26 mouse cellular contexts compared by ENCODE assay signal in the genomic region with DNA sequence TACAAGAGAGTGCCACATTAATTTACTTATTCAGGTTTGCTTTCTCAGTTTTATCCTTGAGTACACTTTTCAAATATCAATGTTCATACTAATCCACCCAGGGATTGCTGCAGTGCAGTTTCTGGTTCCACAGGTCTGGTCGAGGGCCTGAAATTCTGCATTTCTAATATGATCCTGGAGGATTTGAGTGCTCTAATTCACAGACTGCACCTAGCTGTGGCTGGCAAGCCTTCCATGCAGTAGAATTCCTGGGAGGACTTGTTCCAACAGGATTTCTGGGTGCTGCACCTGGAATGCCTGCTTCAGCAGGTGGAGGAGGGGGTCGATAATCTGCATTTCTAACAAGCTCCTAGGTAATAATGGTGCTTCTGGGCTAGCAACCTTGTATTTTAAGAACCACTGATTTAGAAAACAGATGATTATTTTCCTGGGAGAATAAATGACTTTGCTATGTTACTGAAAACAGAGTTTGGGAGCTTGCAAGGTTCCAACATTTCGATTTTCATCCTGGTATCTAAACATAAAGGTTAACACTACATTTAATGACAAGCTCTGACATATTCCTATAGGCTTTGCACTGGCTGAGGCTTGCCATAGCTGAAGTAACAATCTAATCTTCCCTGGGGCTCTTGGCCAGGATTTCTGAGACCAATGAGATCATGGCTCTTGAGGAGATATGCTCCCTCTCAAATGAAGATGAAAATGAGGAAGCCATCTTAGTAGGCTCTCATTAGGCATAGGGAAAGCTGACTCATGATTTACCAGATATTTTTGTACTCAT. TPM values are rescaled to one million over a fixed set of nuclear protein-coding genes. Genes with fewer than 3 reads are reported as not detected.
DNase-seq lines count a peak whose midpoint lies in the region; ATAC-seq and TF ChIP-seq lines count a peak whose summit lies in the region.
"Had no signal": no experiment of that assay in that cellular context is flagged by ENCODE, and none has a peak within 500 bp of the region (broad histone marks: within the 10 kb centered on the region; RNA-seq: fewer than 3 reads in every experiment).

No protein-coding gene starts in this region.

- no peak overlapping the region for H3K9ac ChIP-seq in kidney, embryonic 14.5 days (ENCODE audit: low read depth, low read length)
- no peak overlapping the region for H3K9ac ChIP-seq in MEL (ENCODE audit: control insufficient read depth, low read depth, low read length, poor library complexity, severe bottlenecking)
- H3K9ac ChIP-seq in embryonic facial prominence, embryonic 15.5 days: no peak overlapping the region
- H3K9ac ChIP-seq: embryonic facial prominence, embryonic 13.5 days; forebrain, embryonic 12.5 days; forebrain, embryonic 15.5 days; heart, embryonic 12.5 days; heart, embryonic 15.5 days; hindbrain, embryonic 13.5 days; intestine, embryonic 15.5 days had no signal

- no peak for TF ChIP-seq CTCF in kidney, adult 2 months (conservative IDR thresholded peaks at IDR 0.05; ENCODE audit: insufficient read depth, insufficient read length, low read depth, low read length)
- TF ChIP-seq CTCF in MEL (IDR thresholded peaks at IDR 0.05 in 2 of 3, conservative IDR thresholded peaks at IDR 0.05 in 1 of 3; ENCODE audit: control insufficient read depth in 1 of 3, insufficient read depth in 1 of 3, low read depth in 2 of 3, low read length in 3 of 3, poor library complexity in 1 of 3, severe bottlenecking in 1 of 3): no peak

- no peaks in the 10 kb centered on the region for H3K4me1 ChIP-seq in kidney, adult 2 months (ENCODE audit: control insufficient read depth, insufficient read depth, low read length)
- H3K4me1 ChIP-seq in kidney, embryonic 14.5 days (ENCODE audit: control insufficient read depth, insufficient read depth, low read length): no peaks in the 10 kb centered on the region
- no peaks in the 10 kb centered on the region for H3K4me1 ChIP-seq in MEL (ENCODE audit: control insufficient read depth in 1 of 2, insufficient read depth in 2 of 2, low read length in 2 of 2)
- no peaks in the 10 kb centered on the region for H3K4me1 ChIP-seq in embryonic facial prominence, embryonic 15.5 days
- H3K4me1 ChIP-seq: embryonic facial prominence, embryonic 13.5 days; forebrain, embryonic 12.5 days; forebrain, embryonic 15.5 days; heart, embryonic 12.5 days; heart, embryonic 15.5 days; hindbrain, embryonic 10.5 days; hindbrain, embryonic 13.5 days; intestine, embryonic 15.5 days had no signal

- H3K4me3 ChIP-seq in kidney, adult 2 months (ENCODE audit: insufficient read depth, low read depth, low read length): no peak overlapping the region
- no peak overlapping the region for H3K4me3 ChIP-seq in kidney, embryonic 14.5 days (ENCODE audit: low read length)
- H3K4me3 ChIP-seq in MEL (ENCODE audit: control insufficient read depth in 1 of 2, insufficient read depth in 1 of 2, low read depth in 2 of 2, low read length in 2 of 2): no peak overlapping the region
- no peak overlapping the region for H3K4me3 ChIP-seq in embryonic facial prominence, embryonic 15.5 days (replicated peaks)
- H3K4me3 ChIP-seq: embryonic facial prominence, embryonic 13.5 days; forebrain, embryonic 12.5 days; forebrain, embryonic 15.5 days; heart, embryonic 12.5 days; heart, embryonic 15.5 days; hindbrain, embryonic 10.5 days; hindbrain, embryonic 13.5 days; intestine, embryonic 15.5 days had no signal

- no peaks in the 10 kb centered on the region for H3K36me3 ChIP-seq in kidney, adult 2 months (ENCODE audit: control insufficient read depth, insufficient read depth, low read length)
- no peaks in the 10 kb centered on the region for H3K36me3 ChIP-seq in kidney, embryonic 14.5 days (ENCODE audit: control insufficient read depth, insufficient read depth, low read length)
- H3K36me3 ChIP-seq in MEL (ENCODE audit: control insufficient read depth in 1 of 2, insufficient read depth in 2 of 2, low read length in 2 of 2): no peaks in the 10 kb centered on the region
- no peaks in the 10 kb centered on the region for H3K36me3 ChIP-seq in embryonic facial prominence, embryonic 15.5 days
- H3K36me3 ChIP-seq: embryonic facial prominence, embryonic 13.5 days; forebrain, embryonic 12.5 days; forebrain, embryonic 15.5 days; heart, embryonic 12.5 days; heart, embryonic 15.5 days; hindbrain, embryonic 10.5 days; hindbrain, embryonic 13.5 days; intestine, embryonic 15.5 days had no signal

- peak; percentile 16 for DNase-seq in kidney, adult 2 months
- peak; percentile 2 for DNase-seq in MEL (ENCODE audit: low read depth, low spot score)
- no peak for DNase-seq in T-cell, adult 2 months (ENCODE audit: low spot score)
- DNase-seq in cerebellum, postnatal 10 days: no peak
- DNase-seq: adrenal gland, adult 8-10 months; adrenal gland, postnatal 25 days; cerebellum, adult 18-20 months; cerebellum, adult 9-10 months; cerebellum, postnatal 25 days; gastrocnemius, postnatal 25 days; heart, postnatal 10 days; heart, postnatal 36 days had no signal

- no peaks in the 10 kb centered on the region for H3K9me3 ChIP-seq in kidney, embryonic 14.5 days (ENCODE audit: control insufficient read depth, low read length)
- H3K9me3 ChIP-seq in MEL (replicated peaks; ENCODE audit: insufficient read depth, low read length): no peaks in the 10 kb centered on the region
- H3K9me3 ChIP-seq in embryonic facial prominence, embryonic 15.5 days (replicated peaks): no peaks in the 10 kb centered on the region
- H3K9me3 ChIP-seq: embryonic facial prominence, embryonic 13.5 days; forebrain, embryonic 12.5 days; forebrain, embryonic 15.5 days; heart, embryonic 15.5 days; hindbrain, embryonic 10.5 days; hindbrain, embryonic 13.5 days; intestine, embryonic 15.5 days had no signal

- 68% methylated on average over 3 of the region's 3 CpGs for WGBS in kidney, adult 2 months
- 80% methylated on average over 3 of the region's 3 CpGs for WGBS in kidney, embryonic 14.5 days
- WGBS in embryonic facial prominence, embryonic 15.5 days: 70% methylated on average over 3 of the region's 3 CpGs

- H3K4me2 ChIP-seq in kidney, embryonic 14.5 days (replicated peaks; ENCODE audit: low read depth, low read length): no peak overlapping the region
- H3K4me2 ChIP-seq in embryonic facial prominence, embryonic 15.5 days (replicated peaks): no peak overlapping the region
- H3K4me2 ChIP-seq: embryonic facial prominence, embryonic 13.5 days; forebrain, embryonic 12.5 days; forebrain, embryonic 15.5 days; heart, embryonic 12.5 days; heart, embryonic 15.5 days; hindbrain, embryonic 13.5 days; intestine, embryonic 15.5 days had no signal

- H3K27me3 ChIP-seq in kidney, adult 2 months (replicated peaks; ENCODE audit: control insufficient read depth, insufficient read depth, low read length): no peaks in the 10 kb centered on the region; the same call in 1 of the 2 replicates
- H3K27me3 ChIP-seq in kidney, embryonic 14.5 days (ENCODE audit: control insufficient read depth, insufficient read depth, low read length): no peaks in the 10 kb centered on the region
- no peaks in the 10 kb centered on the region for H3K27me3 ChIP-seq in MEL (ENCODE audit: control insufficient read depth in 1 of 2, insufficient read depth in 2 of 2, low read length in 2 of 2)
- H3K27me3 ChIP-seq in embryonic facial prominence, embryonic 15.5 days: no peaks in the 10 kb centered on the region
- H3K27me3 ChIP-seq: embryonic facial prominence, embryonic 13.5 days; forebrain, embryonic 12.5 days; forebrain, embryonic 15.5 days; heart, embryonic 12.5 days; heart, embryonic 15.5 days; hindbrain, embryonic 13.5 days; intestine, embryonic 15.5 days had no signal

- 0 out of 2 replicates have a peak overlapping the region, but pooled peaks have one; percentile 50 for H3K27ac ChIP-seq in kidney, adult 2 months (ENCODE audit: insufficient read depth, low read depth, low read length)
- no peak overlapping the region for H3K27ac ChIP-seq in kidney, embryonic 14.5 days (ENCODE audit: low read depth, low read length)
- no peak overlapping the region for H3K27ac ChIP-seq in MEL (ENCODE audit: control insufficient read depth, low read depth, low read length)
- H3K27ac ChIP-seq in embryonic facial prominence, embryonic 15.5 days (replicated peaks): 0 out of 2 replicates have a peak overlapping the region, but pooled peaks have one; percentile 18
- H3K27ac ChIP-seq: embryonic facial prominence, embryonic 13.5 days; forebrain, embryonic 12.5 days; forebrain, embryonic 15.5 days; heart, embryonic 15.5 days; hindbrain, embryonic 10.5 days; hindbrain, embryonic 13.5 days; intestine, embryonic 15.5 days had no signal

- H3K79me2 ChIP-seq in MEL (ENCODE audit: control insufficient read depth, insufficient read depth, low read length, poor library complexity): no peaks in the 10 kb centered on the region

- ATAC-seq in kidney, embryonic 14.5 days (ENCODE audit: low FRiP score, low TSS enrichment): no peak
- ATAC-seq in embryonic facial prominence, embryonic 15.5 days (ENCODE audit: insufficient number of reproducible peaks, low FRiP score, low TSS enrichment, low read depth): no peak
- ATAC-seq in megakaryocyte progenitor cell, adult 5-6 weeks (replicated peaks; ENCODE audit: poor library complexity): 0 out of 2 replicates have a peak, but pooled peaks have one; percentile 20
- ATAC-seq in activated CD4-positive, CD25-positive, alpha-beta regulatory T cell, adult 4 months: no peak
- ATAC-seq: CD4-positive, CD25-positive, alpha-beta regulatory T cell, adult 4 months; forebrain, embryonic 15.5 days; hindbrain, embryonic 16.5 days; intestine, embryonic 15.5 days had no signal

- no peak for TF ChIP-seq EP300 in MEL (IDR thresholded peaks at IDR 0.05; ENCODE audit: low read depth in 1 of 2, low read length in 2 of 2)

- no peak for TF ChIP-seq RAD21 in MEL (IDR thresholded peaks at IDR 0.05; ENCODE audit: low read depth, low read length)

- TF ChIP-seq POLR2A in kidney, adult 2 months (IDR thresholded peaks at IDR 0.05; ENCODE audit: low read depth, low read length): no peak
- TF ChIP-seq POLR2A in MEL (IDR thresholded peaks at IDR 0.05; ENCODE audit: control insufficient read depth in 1 of 2, insufficient read depth in 1 of 2, low read depth in 1 of 2, low read length in 2 of 2, poor library complexity in 1 of 2): no peak

TF ChIP-seq in MEL, 35 proteins besides CTCF, POLR2A, EP300 and RAD21 (continues in another document):
- no peak for TF ChIP-seq MEF2A (IDR thresholded peaks at IDR 0.05; ENCODE audit: extremely low read depth, insufficient replicate concordance, low read depth, low read length, poor library complexity, severe bottlenecking)
- no peak for TF ChIP-seq ZC3H11A (IDR thresholded peaks at IDR 0.05; ENCODE audit: low read depth, low read length)

RNA-seq across cellular contexts. Expression of a gene that starts 20.3 kb away (rescaled TPM):
- polyA plus RNA-seq in kidney, adult 2 months (2012; rRNA removed): 0.04 and 0.55 TPM in 2 replicates
- polyA plus RNA-seq in kidney, embryonic 14.5 days (2014; fragmentation: Nextera tagmentation; extraction: Ambion mirVana): 0.16 and 0.33 TPM in 2 replicates
- not detected in 2 replicates for total RNA-seq in MEL (2012; rRNA removed)
- not detected for polyA plus RNA-seq in MEL (2012; ENCODE audit: insufficient read depth in 1 of 2, insufficient read length in 2 of 2, low read depth in 1 of 2, low replicate concordance in 2 of 2, missing spikeins in 1 of 2)
- 0.29 and 0.34 TPM in 2 replicates for polyA plus RNA-seq in embryonic facial prominence, embryonic 15.5 days (2015; fragmentation: Nextera tagmentation; extraction: Ambion mirVana)
- total RNA-seq in megakaryocyte progenitor cell, adult 5-6 weeks (2015): 2.1 and 2.2 TPM in 2 replicates
- total RNA-seq in megakaryocyte progenitor cell, adult 5-6 weeks (2017): 1.1 and 1.7 TPM in 2 replicates
- polyA plus RNA-seq in activated CD4-positive, CD25-positive, alpha-beta regulatory T cell, adult 4 months (2017; shearing (Covaris generic)): 100 to 1,000 TPM; 257 to 298 TPM

Comparison
In these comparisons a context has a peak if more than half of its experiments do, and no peak if none do; other contexts are left out.
1. H3K27ac ChIP-seq: peak in kidney, adult 2 months (single experiment) and embryonic facial prominence, embryonic 15.5 days (single experiment); none in kidney, embryonic 14.5 days (single experiment) and MEL (single experiment).
2. DNase-seq: peak in kidney, adult 2 months (single experiment) and MEL (single experiment); none in T-cell, adult 2 months (single experiment) and cerebellum, postnatal 10 days (0 of 2).
3. RNA of a gene that starts 20.3 kb away (polyA plus RNA-seq): 257 to 298 TPM in activated CD4-positive, CD25-positive, alpha-beta regulatory T cell, adult 4 months; 0.04 to 0.55 TPM in kidney, adult 2 months, 0.29 to 0.34 TPM in embryonic facial prominence, embryonic 15.5 days, 0.16 to 0.33 TPM in kidney, embryonic 14.5 days and not detected in MEL; every median in the first group is over 100 times any median in the second.